Mouse (Mus musculus): ENCODE measurements around the gene 4921536K21Rik.

DNA sequence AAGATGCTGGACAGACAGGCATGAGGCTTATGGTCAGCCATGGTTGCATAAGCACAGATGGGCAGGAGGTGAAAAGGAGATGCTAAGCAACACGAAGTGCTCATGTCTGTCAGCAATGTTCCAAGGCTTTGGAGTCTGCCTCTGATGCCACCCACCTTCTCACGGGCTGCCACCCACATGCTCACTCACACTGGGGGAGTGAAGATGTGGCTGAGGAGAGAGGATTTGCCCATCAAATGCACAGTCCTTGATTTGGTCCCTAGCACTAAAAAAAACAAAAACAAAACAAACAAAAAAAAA is 44.6 kb downstream of the 4921536K21Rik start:
- TF ChIP-seq CTCF (IDR thresholded peaks at IDR 0.05; ENCODE audit: low read depth) (no peak), EP300 (IDR thresholded peaks at IDR 0.05; ENCODE audit: low read depth) (no peak)
